Mouse (Mus musculus) adrenal gland (tissue): ENCODE data around the gene Nrxn3.

ENCODE experiments used
- intact Hi-C: fragments of 180-260 bp; cut with DNase I; formaldehyde crosslinking; loops from one replicate; pipeline ENCODE4 v1.15.1; 2025
- microRNA-seq, 2 experiments: library from miRNA; unstranded; fragments of <30 nt; microRNA quantifications; one replicate each; pipeline ENCODE4; 2019

Gene Nrxn3

DNA sequence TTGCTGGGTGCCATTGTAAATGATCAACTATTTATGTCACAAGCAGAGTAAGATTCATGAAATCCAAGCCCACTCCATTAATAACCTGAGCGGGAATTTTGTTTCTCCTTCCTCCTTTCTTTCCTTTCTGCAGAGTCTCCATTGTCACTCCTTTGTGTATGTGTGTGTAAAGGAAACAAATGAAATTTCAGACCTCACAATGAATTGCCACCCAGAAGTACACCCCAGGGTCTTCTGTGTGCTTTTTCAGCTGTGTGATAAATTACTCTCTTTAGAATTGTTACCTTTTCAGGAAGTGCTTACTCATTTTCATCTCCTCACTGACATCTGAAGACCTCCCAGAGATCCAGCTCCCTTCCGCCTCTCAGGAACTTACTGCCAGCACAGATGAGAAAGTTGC is 1506.4 kb downstream of the Nrxn3 start:
- intact Hi-C loops, result no loop called here

DNA sequence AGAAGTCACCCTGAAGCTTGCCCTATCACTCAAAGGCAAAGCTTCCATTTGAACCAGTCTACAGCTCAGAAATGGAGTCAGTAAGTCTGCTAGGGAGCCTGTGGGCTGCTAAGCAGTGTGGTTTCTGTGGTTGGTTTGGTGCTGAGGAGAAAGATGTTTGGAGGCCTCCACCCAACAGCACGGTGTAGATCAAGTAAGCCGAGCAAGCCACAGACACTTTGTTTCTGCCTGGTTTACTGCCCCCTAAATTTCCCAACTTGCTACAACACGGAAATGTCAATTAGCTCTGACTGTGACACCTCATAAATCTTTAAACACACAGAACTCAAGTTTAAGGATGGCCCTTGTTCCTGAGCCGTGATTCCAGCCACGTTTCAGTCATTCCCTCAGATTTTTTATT is 1513.4 kb downstream of the Nrxn3 start:
- intact Hi-C loops, result no loop called here

DNA sequence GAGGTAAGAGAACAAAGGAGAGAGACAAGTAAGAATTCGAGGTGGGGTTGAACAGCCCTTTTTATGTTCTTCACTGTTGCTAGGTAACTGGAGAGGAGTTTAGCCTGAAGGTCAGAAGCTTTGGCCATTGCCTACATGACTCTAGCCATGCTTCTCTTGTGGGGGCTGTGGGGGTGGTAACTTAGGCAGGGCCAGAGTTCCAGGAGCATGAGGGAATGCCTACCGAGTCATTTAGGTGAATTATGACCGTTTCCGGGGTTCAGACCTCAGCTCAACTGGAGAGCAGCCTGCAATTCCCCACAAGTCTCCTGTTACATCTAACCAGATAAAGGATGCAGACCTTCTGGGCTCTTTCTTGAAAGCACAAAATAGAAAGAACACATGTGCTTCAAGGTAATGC is 1537.6 kb downstream of the Nrxn3 start:
- intact Hi-C loops, result no loop called here

DNA sequence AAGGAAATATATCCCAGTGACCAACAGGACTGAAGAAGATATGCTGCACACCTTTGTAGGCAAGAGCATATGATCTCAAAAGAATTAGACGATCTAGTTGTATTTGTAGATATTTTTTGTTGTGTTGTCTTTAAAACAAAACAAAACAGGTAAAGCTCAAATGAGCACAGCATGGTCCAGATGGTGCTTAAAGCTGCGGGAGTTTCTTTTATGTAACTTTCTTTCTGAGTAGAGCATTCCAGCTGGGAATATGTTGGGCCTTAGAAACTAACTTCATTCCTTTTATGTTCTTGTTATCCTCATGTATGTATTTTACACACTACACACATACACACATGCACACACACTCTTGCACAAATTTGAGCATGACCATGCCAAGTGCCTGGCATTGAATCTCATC is 1545.4 kb downstream of the Nrxn3 start:
- intact Hi-C loops, result no loop called here

DNA sequence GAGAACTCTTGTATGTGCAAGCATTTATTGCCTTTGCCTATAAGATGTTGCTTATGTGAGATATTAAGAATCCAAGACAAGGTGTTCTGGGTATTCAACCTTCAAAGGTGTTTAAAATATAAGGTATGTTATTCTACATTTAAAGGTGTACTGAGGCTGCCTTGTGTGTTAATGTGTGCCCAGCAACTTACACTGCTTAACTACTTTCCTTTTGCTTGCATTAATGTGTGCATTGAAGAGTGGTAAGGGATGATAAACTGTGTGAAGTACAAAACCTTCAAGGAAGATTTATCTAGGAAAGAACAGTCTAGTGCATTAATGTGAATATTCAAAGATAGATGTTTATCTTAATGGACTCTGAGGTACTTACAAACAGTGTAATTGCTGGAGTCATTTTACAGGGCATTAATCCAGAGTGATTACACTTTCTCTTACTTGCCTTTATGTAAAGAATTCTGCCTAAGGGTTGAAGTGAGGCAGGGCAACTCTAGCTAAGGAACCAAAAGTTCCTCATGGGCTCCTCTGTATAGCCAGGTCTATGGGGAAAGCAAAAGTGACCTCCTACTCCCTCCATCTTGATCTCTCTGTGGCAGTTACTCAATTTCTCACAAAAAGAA is 1548.2 kb downstream of the Nrxn3 start:
- intact Hi-C loops, result no loop called here

DNA sequence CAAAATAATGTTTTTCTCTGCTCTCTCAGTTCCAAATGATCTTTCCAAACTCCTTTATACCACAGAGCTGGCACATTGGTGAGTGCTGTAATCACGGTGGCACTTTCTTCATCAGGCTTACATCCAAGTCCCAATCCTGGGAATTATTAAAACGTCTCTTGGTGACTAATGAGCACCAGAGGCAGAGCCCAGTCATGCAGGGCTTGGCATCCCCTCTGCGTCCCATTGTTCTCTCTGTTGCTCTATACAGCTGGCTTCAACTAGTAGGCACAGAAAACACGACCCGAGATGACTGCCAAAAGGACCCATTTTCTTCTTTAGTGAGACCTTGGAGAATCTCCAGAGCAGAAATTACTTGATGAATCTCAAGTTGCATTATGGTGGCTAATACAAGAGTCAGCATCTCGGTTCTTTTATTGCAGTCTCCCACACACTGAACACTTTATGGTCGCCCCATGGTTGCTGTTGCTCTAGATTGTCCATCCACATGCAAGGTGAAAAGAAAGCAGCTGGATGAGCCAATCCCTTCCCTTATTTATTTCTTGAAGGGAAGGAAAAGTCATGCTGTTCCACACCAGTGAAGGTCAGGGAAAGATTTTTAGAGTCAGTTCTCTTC is 1552.1 kb downstream of the Nrxn3 start:
- intact Hi-C loops, result no loop called here

DNA sequence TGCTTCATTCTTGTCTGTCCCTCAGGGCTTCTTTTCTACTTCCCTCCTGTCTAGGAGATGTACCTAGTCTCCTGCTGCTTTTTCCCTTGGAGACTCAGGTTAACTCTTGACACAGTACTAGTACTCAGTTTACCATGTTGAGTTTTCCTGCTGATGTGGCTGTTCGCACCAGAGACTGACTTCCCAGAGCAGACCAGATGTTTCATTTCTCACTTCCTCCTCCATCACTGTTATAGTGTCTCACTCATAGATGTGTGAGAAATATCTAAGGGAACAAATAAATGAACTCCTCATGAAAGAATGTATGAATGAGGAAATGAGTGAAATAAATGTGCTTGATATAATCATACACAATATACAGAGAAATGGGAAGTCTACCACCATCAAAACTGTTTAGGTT is 1558.6 kb downstream of the Nrxn3 start:
- intact Hi-C loops, result no loop called here

DNA sequence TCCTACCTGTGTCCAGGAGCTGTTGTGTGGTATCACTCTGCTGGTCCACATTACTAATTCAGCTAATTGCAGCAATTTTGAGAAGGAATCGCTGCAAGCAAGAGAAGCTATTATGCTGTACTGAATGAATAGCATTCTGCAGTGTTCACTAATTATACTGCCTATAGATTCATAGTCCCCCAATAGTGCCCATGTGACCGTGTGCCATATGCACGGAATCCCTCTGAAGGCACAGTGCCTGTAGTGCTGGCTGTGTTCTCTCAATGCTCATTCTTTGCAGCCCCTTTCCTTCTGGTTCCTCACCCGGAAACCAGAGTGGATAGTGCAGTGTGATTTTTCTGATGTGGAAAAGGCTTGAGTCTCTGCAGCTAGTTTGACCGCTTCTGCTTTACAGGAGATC is 1560.3 kb downstream of the Nrxn3 start:
- intact Hi-C loops, result no loop called here

DNA sequence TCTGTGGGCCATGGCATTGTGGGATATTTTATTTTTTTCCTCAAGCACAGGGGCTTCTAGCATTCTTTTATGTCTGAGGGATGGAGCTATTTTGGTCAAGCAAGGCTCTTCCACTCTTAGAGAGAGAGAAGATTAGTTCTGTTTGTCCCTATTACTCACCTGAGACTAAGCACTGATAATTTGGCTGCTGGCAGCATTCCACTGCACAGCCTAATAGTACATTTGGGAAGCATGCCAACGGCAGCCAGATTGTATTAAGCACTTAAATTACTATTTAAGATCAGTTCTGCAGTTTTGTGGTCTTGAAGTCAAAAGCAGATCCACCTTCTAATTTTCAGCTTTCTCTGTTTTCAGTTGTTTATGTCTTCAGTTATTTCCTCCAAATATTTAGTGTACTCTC is 1580.0 kb downstream of the Nrxn3 start:
- intact Hi-C loops, result no loop called here

DNA sequence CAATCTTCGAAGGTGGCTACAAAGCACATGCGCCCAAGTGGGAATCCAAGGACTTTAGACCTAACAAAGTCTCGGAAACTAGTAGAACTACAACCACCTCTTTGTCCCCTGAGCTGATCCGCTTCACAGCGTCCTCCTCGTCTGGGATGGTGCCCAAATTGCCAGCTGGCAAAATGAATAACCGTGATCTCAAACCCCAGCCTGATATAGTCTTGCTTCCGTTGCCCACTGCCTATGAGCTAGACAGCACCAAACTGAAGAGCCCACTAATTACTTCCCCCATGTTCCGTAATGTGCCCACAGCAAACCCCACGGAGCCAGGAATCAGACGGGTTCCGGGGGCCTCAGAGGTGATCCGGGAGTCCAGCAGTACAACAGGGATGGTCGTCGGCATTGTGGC is 1609.1 kb downstream of the Nrxn3 start:
- intact Hi-C loops, result no loop called here

DNA sequence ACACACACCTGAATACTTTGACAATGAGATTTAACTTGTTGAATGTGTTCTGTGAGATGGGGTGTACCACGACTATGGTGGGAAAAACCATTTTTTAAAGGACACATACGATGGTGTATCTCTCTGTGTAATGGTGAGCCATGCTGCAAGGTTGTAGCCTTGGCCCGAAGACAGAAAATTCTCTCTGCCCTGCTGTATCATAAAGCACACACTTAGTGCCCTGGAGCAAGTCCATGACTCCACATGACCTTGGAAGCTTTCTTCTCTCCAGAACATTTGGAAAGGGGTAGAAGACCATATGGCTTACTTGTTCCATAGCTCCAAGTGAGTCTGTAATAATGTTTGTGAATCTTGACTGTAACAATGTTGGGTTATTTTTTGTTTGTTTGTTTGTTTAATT is 1609.8 kb downstream of the Nrxn3 start:
- intact Hi-C loops, result no loop called here

DNA sequence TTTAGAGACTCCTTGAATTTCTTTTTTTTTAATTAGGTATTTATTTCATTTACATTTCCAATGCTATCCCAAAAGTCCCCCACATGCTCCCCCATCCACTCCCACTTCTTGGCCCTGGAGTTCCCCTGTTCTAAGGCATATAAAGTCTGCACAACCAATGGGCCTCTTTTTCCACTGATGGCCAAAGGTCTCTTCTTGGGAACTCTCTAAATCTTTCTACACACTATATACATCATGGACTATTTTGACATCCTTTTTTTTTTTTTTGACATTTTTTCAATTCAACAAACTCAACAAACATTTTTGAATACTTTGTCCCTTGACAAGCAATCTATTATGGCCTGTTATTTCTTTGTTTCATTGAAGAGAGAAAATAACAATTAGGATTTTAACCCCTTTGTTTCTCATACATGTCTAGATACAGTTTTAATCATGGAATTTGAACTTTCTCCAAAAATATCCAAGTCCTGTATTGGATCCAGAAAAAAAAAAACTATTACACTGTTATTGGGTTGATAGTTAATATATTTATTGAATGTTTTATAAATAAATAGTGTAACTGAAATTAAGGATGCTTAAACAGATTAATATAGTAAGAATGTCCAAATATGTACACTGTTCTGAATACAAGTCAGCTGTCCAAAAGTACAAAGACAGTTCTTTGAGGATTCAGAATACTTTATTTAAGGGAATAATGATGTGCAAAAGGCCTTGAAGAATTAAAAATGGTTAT is 1615.0 kb downstream of the Nrxn3 start:
- intact Hi-C loops, result no loop called here

DNA sequence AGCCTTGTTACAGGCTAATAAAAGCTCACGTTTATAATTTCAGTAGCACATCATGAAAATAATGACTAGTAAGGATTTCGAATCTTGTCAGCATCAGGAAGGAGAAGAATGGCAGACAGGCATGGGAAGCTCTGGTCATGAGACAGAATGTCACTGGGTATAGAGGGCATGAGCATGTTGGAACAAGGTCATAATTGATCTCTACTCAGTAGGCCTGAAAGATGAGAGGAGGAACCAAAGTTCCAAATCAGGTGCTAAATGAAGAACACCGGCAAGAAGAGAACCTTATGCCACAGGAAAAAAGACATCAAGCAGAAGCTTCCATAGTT is 1615.5 kb downstream of the Nrxn3 start:
- intact Hi-C loops, result no loop called here

Small RNA genes lying within 50 kb of the gene (microRNA-seq; reads per million reads assigned to microRNA genes)
- 0 reads per million in 2 experiments for gene Gm23989
- 0 reads per million in 2 experiments for gene Gm27313
